ENCODE assay signal across 8 mouse cellular contexts in the genomic region with DNA sequence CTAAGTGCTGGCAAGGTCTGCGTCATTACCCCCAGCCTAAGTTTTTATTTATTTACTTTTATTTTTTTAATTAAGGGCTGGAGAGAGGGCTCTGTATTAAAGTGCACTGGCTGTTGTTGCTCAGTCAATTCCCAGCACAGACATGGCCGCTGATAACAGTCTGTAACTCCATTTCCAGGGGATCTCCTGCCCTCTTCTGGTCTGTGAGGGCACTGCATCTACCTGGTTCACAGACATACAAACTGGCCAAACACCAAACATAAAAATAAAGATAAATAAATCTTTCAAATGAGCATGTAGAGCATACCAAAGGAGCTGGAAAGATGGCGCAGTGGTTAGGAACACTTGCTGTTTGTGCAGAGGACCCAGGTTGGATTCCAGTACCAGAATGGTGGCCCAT. TPM values are rescaled to one million over a fixed set of nuclear protein-coding genes. Genes with fewer than 3 reads are reported as not detected.
DNase-seq lines count a peak whose midpoint lies in the region; ATAC-seq and TF ChIP-seq lines count a peak whose summit lies in the region.

No protein-coding gene starts in this region.

- no peak overlapping the region for H3K27ac ChIP-seq in heart, adult 2 months

- no peak for TF ChIP-seq EP300 in heart, adult 2 months (IDR thresholded peaks at IDR 0.05; ENCODE audit: insufficient read depth, low read depth, low read length)

- peak in 1 of 2 experiments; percentile 37 for DNase-seq in heart, adult 2 months
- no peak for DNase-seq in heart, postnatal 25 days (ENCODE audit: low spot score)
- DNase-seq in right cerebral cortex, postnatal 14 days, result peak; percentile 28
- DNase-seq in right cerebral cortex, adult 18-20 months, result no peak
- peak; percentile 35 for DNase-seq in thymus, postnatal 25 days
- no peak for DNase-seq in cerebellum, adult 11-12 months

- no peak overlapping the region for H3K9ac ChIP-seq in heart, adult 2 months (ENCODE audit: low read depth, low read length)

- H3K27me3 ChIP-seq in heart, adult 2 months (ENCODE audit: control insufficient read depth, insufficient read depth, low read length), result no peaks in the 10 kb centered on the region

- H3K4me1 ChIP-seq in heart, adult 2 months (ENCODE audit: control insufficient read depth, insufficient read depth, low read length), result no peaks in the 10 kb centered on the region; the same call in 1 of the 2 replicates

- TF ChIP-seq POLR2A in heart, adult 2 months (IDR thresholded peaks at IDR 0.05; ENCODE audit: insufficient read depth, low read depth, low read length), result no peak

- 90% methylated on average over 3 of the region's 3 CpGs for WGBS in heart, adult 2 months

- ATAC-seq in erythroblast, adult 5-6 weeks (replicated peaks; ENCODE audit: low FRiP score, poor library complexity, severe bottlenecking), result peak; percentile 59; the same call in 1 of the 2 replicates
- no peak for ATAC-seq in activated CD4-positive, CD25-positive, alpha-beta regulatory T cell, adult 4 months

- H3K36me3 ChIP-seq in heart, adult 2 months (ENCODE audit: control insufficient read depth, insufficient read depth, low read length), result peaks cover 12% of the 10 kb centered on the region

- intact Hi-C loops in heart, adult 2 months (cut with DNase I), result no loop called here
- intact Hi-C loops in heart, postnatal 25 days (cut with DNase I), result no loop called here

- peak; percentile 76 for TF ChIP-seq CTCF in heart, adult 2 months (IDR thresholded peaks at IDR 0.05)

- H3K4me3 ChIP-seq in heart, adult 2 months, result no peak overlapping the region

- peaks cover 2% of the 10 kb centered on the region; the same call in 1 of the 2 replicates for H3K79me2 ChIP-seq in heart, adult 2 months (replicated peaks; ENCODE audit: control insufficient read depth, insufficient read depth, low read length)

RNA-seq across cellular contexts. Expression of a gene that starts 6.6 kb away (rescaled TPM):
- total RNA-seq in heart, adult 2 months (2021), result under 1 TPM in 1 of 2 experiments, not detected in 1; 0.36 TPM
- 2.8 and 4.8 TPM in 2 replicates for polyA plus RNA-seq in heart, adult 2 months (2012; rRNA removed)
- total RNA-seq in heart, postnatal 25 days (2021), result under 1 TPM in 1 of 2 experiments, not detected in 1; 0.52 TPM
- not detected in 2 replicates for total RNA-seq in erythroblast, adult 5-6 weeks (2015; ENCODE audit: low replicate concordance)
- not detected in 2 replicates for total RNA-seq in erythroblast, adult 5-6 weeks (2017; ENCODE audit: low replicate concordance)
- polyA plus RNA-seq in activated CD4-positive, CD25-positive, alpha-beta regulatory T cell, adult 4 months (2017; shearing (Covaris generic)), result 1 to 10 TPM; 2.2 to 3.3 TPM

RNA-seq across cellular contexts. Expression of a gene that starts 6.7 kb away (rescaled TPM):
- total RNA-seq in heart, adult 2 months (2021), result 1,000 to 10,000 TPM; 4,061 to 4,696 TPM
- polyA plus RNA-seq in heart, adult 2 months (2012; rRNA removed), result 1,860 and 2,330 TPM in 2 replicates
- total RNA-seq in heart, postnatal 25 days (2021), result 1,000 to 10,000 TPM; 4,579 to 4,828 TPM
- 74.4 and 173 TPM in 2 replicates for total RNA-seq in erythroblast, adult 5-6 weeks (2015; ENCODE audit: low replicate concordance)
- 135 and 145 TPM in 2 replicates for total RNA-seq in erythroblast, adult 5-6 weeks (2017; ENCODE audit: low replicate concordance)
- polyA plus RNA-seq in activated CD4-positive, CD25-positive, alpha-beta regulatory T cell, adult 4 months (2017; shearing (Covaris generic)), result 100 to 1,000 TPM; 421 to 746 TPM

RNA-seq across cellular contexts. Expression of a gene that starts 16.4 kb away (rescaled TPM):
- not detected for total RNA-seq in heart, adult 2 months (2021)
- polyA plus RNA-seq in heart, adult 2 months (2012; rRNA removed), result not detected in 2 replicates
- total RNA-seq in heart, postnatal 25 days (2021), result not detected
- not detected in 2 replicates for total RNA-seq in erythroblast, adult 5-6 weeks (2015; ENCODE audit: low replicate concordance)
- total RNA-seq in erythroblast, adult 5-6 weeks (2017; ENCODE audit: low replicate concordance), result not detected in 2 replicates
- polyA plus RNA-seq in activated CD4-positive, CD25-positive, alpha-beta regulatory T cell, adult 4 months (2017; shearing (Covaris generic)), result not detected

RNA-seq across cellular contexts. Expression of a gene that starts 20.5 kb away (rescaled TPM):
- under 1 TPM in 1 of 2 experiments, not detected in 1; 0.11 TPM for total RNA-seq in heart, adult 2 months (2021)
- 0.20 and 0.64 TPM in 2 replicates for polyA plus RNA-seq in heart, adult 2 months (2012; rRNA removed)
- not detected for total RNA-seq in heart, postnatal 25 days (2021)
- total RNA-seq in erythroblast, adult 5-6 weeks (2015; ENCODE audit: low replicate concordance), result not detected in 2 replicates
- total RNA-seq in erythroblast, adult 5-6 weeks (2017; ENCODE audit: low replicate concordance), result not detected in 2 replicates
- 10 to 100 TPM; 15.8 to 19.7 TPM for polyA plus RNA-seq in activated CD4-positive, CD25-positive, alpha-beta regulatory T cell, adult 4 months (2017; shearing (Covaris generic))

RNA-seq across cellular contexts. Expression of a gene that starts 30.7 kb away (rescaled TPM):
- 10 to 100 TPM; 15.6 to 15.9 TPM for total RNA-seq in heart, adult 2 months (2021)
- polyA plus RNA-seq in heart, adult 2 months (2012; rRNA removed), result 25.6 and 28.3 TPM in 2 replicates
- total RNA-seq in heart, postnatal 25 days (2021), result 10 to 100 TPM; 17.5 to 22.7 TPM
- 31.1 and 35.0 TPM in 2 replicates for total RNA-seq in erythroblast, adult 5-6 weeks (2015; ENCODE audit: low replicate concordance)
- 14.9 and 21.2 TPM in 2 replicates for total RNA-seq in erythroblast, adult 5-6 weeks (2017; ENCODE audit: low replicate concordance)
- polyA plus RNA-seq in activated CD4-positive, CD25-positive, alpha-beta regulatory T cell, adult 4 months (2017; shearing (Covaris generic)), result 10 to 100 TPM; 14.9 to 16.9 TPM

Comparison
In these comparisons a context has a peak if more than half of its experiments do, and no peak if none do; other contexts are left out.
1. DNase-seq: peak in right cerebral cortex, postnatal 14 days (single experiment) and thymus, postnatal 25 days (single experiment); none in heart, postnatal 25 days (single experiment), right cerebral cortex, adult 18-20 months (single experiment) and cerebellum, adult 11-12 months (single experiment).
2. RNA of a gene that starts 6.7 kb away (total RNA-seq): 4,579 to 4,828 TPM in heart, postnatal 25 days and 4,061 to 4,696 TPM in heart, adult 2 months; 74.4 to 173 TPM in erythroblast, adult 5-6 weeks; every median in the first group is over 10 times any median in the second.